Mouse (Mus musculus): ENCODE data around the gene Tmppe.
"Not testable (repeated sequence)": the region's sequence is repeated elsewhere in the genome, so short reads cannot be mapped to it uniquely, and the experiment has no call there.

The Tmppe gene

DNA sequence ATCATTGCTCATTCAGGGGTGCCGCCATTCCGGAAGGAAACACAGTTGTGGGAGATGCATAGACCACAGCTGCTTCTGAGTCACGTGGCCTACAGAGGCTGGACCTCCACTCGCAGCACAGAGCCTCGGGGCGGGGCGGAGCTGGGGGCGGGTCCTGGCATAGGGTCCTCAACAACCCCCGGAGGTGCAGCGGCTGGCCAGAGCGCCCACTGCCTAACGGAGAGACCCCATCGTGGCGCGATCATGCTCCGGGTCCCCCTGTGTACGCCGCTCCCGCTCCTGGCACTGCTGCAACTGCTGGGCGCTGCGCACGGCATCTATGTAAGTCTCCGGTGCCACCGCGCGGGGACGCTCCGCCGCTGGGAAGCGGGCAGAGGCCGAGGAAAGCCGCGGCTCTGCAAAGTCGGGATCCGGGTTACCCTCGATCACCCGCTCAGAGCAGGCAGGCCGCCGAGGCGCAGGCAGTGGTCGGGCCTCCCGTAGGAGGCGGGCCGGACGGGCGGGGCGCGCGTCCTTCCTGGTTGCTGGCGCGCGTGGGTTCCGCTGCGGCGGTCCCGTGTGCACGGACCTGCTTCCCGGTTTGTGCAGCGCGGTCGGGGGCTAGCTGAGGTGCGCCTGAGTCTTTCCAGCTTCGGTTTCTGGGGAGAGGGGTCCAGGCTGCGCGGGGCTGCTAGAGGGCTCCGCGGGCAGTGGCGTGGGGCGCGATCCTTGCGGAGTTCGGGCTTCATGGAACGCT, at the start of gene Tmppe, which contains the start of gene Glb1:
Tmppe (plus strand) TSS at position 157 of the 736 bp plus-strand sequence.
Glb1 (plus strand) TSS at position 128 of the 736 bp plus-strand sequence.
- DNase-seq, result peak; percentile 91

DNA sequence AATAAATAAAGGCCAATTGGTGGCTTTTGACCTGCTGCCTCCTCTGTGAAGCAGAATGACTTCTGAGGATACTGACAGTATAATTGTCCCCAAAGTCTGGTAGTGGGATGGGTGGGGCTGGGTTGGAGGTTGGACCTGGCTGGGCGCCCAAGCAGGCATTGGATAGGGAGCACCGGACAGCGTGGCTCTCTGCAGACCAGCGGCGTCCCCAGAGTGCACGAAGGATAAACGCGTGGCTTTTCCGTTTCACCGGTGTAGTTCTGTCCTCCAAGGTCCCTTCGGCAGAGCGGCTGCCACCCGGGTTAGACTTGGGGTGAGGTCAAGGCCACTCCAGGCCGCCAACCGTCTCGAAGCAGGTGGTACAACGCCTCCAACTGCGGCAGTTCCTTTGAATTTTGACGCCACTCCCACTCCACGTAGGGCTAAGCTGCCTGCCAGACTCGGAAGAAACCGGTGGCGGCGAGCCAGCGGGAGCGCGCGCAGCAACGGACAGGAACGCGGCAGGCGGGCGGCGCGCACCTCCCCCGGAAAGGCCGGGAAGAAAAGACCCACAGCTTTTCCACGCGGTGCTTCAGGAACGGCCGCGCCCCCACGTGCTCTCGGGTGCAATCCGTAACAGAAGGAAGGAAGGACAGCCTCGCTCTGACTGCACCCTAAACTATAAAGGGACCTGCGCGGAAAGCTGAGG, 33.0 kb upstream of the Tmppe start:
- DNase-seq, result peak; percentile 88

DNA sequence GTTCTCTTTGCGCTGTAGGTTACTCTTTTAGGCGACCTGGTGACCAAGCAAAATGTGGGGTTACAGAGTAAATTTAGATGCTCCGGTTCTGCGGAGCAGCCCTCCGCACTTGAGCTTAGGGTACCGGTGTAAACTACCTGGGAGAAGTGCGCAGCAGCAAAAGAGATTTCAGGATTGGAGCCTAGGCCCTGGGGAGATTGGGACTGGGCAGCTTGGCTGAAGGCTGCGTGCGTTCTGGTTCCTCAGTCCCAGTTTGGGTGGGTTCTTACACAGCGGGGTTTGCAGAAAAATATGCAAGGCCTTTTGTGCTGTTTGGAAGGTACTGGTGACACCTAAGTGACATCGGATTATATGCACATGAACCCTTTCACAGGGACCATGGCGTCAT, 32.4 kb upstream of the Tmppe start:
- DNase-seq, result no peak

DNA sequence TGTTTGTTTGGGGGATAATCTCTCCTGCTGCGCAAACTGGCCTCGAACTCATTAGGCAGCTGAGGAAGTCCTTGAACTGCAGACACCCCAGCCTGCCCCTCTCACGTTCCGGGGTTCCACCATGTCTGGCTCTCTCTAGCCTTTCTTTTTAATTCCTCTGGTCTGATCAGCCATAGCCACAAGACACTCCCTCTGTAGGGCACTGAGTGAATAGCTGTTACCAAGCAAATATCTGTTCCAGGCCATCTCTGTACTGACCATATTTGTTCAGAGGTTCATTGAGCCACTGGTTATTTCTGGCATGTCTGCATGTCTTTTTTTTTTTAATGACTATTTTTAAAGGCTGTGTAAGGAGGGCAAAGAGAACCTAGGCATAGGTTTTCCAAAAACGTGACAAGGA, 31.5 kb upstream of the Tmppe start:
- DNase-seq, result peak; percentile 19

DNA sequence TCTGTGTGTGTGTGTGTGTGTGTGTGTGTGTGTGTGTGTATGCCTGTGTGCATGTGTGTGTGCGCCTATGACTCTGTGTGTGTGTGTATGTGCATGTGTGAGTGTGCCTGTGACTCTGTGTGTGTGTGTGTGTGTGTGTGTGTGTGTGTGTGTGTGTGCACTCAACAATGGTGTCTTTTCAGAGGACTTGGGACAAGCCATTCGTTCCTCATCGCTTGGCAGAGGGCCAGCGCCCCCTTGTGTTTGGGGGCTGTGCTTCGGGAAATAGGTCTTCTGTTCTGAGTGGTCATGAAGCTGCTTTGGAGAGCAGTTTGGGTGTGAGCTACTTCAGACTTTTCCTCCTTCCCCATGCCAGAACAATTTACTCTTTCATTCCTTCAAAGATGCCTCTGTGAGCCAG, 29.2 kb upstream of the Tmppe start:
- DNase-seq, result peak; percentile 13

DNA sequence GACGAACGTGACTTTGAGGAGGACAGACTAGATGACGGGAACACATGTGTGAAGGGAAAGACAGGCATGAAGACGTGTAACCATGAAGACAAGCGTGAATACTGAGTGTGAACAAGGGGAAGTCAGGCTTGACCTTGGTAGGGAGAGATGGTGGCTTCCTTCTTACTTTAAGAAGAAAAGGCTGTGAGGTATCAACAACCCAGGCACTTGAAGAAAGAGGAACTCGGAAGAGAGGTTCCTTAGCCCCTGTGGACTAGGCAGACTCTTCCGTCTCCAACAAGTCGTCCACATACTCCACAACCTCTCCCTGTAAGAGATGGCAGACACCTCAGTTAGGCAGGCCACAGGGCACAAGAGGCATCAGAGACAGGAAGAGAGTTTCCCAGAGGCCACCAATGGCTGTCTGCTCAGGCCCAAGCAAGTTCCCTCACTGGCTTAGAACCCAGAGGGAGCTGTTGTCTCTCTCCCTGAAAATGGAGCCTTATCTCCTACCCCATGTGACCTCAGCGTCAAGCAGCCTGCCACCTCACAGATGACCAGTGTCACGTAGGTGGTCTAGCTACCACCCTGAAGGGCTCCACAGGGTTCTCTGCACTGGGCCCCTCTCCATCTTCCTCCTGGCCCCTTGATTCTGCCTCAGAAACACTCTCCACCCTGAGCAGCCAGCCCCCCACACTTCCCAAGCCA, 25.5 kb upstream of the Tmppe start:
- DNase-seq, result no peak

DNA sequence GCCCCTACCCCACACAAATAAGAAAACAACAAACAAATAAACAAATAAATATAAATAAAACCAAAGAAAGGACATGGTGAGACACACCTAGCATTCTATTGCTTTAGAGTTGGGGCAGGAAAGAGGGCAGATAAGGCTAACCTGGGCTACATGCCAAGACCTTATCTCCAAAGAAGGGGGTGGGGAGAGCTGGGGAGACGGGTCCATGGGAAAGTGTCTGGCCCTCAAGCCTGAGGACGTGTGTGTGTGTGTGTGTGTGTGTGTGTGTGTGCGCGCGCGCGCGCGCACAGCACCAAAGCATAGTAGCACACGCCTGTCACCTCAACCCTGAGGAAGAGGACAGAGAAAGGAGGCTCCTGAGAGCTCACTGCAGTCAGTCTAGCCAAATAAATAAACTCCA, 23.7 kb upstream of the Tmppe start:
- peak; percentile 33 for DNase-seq

DNA sequence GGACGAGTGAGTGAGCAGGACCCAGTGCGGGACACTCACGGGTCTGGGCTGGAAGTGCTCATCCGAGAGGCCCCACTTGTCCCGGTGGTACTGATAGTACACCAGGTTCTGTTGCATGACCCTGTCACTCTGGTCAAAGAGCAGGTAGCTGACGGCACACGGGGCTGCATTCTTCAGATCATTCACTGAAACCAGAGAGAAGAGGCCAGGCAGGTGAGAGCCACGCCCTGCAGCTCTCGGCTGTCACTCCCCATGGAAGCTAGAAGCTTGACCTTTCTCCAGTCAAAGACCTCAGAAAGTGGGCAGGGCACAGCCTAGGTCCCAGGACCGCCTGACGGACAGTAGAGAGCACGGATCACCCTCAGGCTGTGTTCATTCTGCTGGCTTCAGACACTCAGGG, 21.0 kb upstream of the Tmppe start:
- no peak for DNase-seq

DNA sequence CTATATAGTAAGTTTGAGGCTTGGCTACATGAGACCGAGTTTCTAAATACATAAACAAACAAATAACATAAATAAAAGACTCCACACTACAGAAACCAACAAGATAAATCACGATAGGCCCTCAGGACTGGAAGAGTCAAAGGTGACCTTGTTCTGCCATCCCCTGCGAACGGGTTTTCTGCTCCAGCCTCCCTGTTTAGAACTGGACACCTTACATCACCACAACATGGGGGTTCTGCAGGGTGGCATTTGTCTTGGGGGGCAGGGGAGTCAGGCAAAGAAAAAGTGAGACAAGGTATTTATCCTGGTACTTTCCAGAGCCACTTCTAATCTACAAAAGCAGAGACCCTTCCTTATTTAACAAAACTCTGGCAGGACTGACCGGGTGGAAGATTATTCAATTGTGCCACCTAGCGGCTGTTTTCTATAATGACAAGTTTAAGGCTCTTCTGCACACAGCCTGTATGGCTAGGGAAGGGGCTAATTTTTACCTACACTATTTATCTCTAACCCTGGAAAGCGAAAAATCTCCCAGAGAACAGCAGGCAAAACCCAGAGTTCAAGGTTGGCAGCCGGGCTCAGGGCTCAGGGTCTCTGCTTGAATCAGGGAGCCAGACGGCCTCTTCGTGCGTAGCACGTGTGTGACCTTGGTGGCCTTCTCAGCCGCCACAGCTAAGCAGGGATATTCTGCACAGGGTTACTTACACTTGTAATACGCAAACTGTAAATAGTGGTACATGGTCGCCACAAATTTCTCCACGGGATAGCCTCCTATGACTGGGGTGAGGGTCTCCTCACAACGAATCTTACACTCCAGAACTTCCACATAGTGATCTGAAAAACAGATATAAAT, 19.8 kb upstream of the Tmppe start:
- peak; percentile 51 for DNase-seq

DNA sequence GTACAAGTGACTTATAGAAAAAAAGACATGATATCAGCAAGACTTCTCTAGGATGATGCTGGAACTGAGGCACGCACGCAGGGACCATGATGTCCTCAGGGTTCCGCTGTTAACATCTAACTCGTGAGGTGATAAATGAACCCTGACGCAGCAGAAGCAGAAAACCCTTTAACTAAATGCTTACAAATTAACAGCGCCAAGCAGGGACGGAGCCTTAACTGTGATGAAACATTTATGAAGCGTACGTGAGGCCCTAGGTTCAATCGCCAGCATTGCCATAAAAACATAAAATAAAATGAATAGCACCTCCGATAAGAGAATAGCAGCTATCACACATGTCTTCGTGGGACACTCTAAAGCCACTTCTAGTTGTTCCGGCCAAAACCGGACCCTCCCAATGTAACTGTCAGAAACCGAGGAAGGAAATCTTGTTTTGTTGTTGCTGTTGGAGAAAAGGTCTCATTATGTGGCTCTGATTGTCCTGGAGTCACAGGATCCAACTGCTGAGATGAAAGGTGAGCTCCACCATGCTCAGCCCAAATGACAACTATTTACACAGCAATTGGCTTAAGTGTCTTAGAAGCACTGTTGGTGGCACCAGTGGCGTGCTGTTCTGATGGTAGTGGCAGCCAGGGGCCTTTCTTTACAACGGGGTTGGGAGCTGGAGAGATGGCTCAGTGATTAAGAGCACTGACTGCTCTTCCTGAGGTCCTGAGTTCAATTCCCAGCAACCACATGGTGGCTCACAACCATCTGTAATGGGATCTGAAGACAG, 17.8 kb upstream of the Tmppe start:
- no peak for DNase-seq

DNA sequence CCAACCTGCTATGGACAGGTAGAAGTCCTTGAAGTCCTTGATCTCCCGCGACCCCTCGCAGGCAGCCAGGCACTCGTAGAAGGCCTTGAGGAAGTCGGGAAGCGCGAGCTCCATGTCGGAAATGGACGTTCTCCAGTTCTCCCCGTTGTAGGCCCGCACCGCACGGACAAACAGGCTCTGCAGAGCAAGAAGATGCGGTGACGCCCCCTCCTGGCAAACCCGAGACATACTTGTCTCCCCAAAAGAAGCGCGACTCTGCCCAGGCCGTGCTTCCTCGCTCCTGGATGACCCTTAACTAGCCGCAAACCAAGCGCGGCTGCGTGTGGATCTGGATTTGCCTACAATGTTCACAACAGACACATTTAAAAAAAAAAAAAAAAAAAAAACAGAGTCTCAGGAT, 16.2 kb upstream of the Tmppe start:
- no peak for DNase-seq

DNA sequence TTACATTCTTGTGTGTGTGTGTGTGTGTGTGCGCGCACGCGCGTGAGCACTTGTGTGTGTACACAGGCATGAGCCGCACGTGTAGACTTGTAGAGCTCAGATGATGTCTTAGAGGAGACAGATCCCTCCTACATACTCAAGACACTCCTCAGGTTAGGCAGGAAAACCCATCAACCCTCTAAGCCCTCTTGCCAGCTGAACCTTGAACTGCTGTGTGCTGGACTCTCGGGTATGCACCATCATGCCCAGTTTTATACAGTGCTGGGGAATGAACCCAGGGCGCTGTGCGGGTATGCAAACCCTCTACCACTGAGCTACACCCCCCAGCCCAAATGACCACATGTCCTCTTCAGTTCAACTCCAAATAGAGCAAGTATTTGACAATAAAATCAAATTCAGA, 15.7 kb upstream of the Tmppe start:
- DNase-seq, result no peak

DNA sequence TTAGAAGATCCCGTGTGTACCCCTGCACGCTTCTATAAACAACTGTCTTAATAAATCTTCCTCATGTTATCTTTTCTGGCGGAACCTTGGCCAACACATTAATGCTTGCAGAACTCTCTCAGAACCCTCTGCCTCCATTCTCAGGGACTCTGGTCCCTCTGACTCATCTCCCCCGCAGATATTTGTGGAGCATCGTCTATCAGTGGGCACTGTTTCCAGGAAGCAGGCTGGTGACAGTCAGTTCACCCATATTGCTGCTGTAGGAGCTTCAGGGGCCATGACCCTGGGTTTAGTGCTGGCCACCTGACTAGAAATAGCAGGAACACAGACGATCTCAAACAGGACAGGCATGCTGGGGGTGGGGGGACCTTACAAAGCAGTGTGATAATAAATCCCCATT, 13.8 kb upstream of the Tmppe start:
- DNase-seq, result no peak

DNA sequence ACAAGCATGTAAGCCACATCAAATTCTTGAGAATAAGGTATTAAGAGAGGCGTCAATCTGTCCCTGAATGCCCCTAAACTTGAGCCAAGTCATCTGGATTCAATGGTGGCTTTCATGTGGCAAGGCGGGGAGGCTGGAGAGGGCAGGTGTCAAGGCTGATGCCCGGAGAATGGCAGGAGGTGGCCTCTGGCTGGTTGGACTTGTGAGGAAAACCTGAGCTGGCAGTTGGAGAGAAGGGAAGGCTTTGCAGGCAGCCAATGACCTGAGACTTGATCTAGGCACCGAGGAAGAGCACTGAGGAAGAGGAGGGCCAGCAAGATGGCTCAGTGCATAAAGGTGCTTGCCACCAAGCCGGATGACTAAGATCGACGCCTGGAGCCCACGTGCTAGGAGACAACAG, 12.6 kb upstream of the Tmppe start:
- no peak for DNase-seq

DNA sequence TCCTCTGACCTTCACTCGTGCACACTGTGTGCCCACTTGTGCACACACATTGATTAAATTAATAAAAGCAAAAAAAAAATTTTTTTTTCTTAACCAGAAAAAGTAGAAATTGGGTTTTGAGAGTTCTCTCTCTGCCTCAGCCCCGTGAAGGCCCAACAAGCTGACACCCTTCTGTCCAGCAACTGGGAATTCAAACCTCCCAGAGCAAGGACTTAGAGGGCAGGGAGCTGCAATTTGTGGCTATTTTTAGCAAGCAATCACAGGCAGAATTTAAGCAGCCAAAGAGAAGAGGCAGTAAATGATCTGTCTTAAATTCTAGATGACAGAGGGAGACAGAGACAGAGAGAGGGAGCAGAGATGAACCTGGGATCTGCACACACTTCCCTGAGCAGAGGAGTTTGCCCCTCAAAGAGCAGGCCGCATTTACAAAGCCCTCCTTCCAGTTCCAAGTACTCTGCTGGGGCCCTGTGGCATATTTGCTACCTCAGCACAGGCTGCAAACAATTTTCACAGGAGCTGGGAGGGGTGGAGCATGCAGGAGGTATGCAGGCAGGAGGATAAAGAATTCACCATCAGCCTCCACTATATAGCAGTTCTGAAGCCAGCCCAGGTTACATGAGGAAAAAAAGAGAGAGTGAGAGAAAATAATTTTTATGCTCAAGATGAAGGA, 12.1 kb upstream of the Tmppe start:
- no peak for DNase-seq

DNA sequence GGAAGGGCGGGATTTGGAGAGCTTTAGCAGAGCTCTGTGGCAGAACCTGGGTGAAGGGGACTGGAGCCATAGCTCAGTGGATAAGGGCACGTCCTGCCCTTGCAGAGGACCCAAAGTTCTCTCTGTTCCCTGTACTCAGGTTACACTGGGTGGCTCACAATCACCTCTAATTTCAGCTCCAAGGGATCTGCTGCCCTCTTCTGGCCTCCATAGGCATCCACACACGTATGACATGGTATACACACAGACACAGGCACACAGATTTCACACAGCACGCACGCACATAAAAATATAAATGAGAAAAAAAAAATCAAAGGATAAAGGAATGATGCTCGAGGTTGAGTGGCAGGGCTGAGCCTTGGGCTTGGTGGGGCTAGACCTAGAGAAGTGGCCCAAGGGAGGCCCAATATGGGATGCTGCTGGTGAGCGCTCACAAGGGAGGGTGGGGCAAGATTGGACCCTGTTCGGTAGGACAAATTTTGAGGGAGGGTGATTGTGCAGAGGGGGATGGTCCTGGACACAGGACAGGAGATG, 11.5 kb upstream of the Tmppe start:
- DNase-seq, result peak; percentile 24

DNA sequence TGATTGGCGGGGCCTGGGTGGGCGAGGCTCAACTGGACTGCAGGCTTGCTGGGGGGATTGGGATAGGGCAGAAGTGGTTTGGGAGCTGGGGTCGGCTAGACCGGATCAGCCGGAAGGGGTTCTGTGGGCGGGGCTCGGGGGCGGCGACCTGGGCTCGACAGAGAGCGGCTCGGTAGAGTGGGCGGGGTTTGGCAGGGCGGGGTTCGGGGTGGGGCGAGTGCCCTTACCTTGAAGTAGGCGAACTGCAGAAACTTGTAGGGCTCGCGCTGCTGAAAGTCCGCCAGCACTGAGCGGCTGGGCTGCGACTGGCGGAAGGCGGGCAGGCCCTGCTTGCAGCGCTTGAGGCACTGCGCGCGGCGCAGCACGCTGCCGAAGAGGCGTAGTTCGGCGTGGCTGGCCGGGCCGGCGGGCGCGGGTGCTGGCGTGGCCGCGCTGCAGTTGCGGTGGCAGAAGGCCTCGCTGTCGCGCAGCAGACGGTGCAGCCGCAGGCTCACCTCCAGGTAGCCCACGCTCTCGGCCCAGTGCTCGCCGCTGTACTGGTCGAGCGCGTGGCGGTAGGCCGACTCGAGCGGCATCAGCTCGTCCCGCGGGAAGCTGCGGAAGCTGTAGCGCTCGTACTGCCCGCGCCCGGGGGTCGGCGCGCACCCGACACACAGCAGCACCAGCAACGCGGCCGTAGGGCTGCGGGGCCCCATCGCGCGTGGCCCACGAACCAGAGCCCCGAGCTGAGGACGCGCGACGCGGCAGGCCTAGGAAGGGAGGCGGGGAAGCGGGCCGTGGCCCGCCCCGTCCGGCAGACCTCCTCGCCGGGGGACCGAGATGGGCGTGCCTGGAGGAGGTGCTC, 10.8 kb upstream of the Tmppe start, which contains the start of gene Crtap:
Crtap (minus strand) TSS at position 771 of the 844 bp plus-strand sequence.
- DNase-seq, result peak; percentile 77

DNA sequence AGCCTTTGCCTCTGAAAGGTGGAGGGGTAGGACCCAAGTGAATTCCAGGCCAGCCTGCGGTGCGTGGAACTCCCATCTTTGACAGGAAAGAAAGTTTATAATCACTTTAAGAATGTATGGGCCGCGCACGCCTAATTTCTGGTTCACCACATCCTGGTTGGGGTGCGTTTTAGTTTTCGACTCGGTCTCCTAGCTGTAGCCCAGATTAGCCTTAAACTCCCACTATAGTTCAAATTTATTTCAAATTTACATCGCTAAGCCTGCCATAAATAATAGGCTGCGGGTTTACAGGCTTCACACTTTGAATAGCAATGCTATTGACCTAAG, 10.2 kb upstream of the Tmppe start:
- no peak for DNase-seq

DNA sequence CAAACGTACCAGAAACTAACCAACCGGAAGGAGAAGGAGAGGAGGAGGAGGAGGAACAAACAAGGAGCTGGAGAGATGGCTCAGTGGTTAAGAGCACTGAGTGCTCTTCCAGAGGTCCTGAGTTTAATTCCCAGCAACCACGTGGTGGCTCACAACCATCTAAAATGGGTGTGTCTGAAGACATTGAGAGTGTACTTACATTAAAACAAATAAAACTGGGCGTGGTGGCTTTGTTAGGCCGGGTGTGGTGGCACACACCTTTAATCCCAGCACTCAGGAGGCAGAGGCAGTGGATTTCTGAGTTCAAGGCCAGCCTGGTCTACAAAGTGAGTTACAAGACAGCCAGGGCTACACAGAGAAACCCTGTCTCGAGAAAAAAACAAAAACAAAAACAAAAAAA, 6.8 kb upstream of the Tmppe start:
- not testable (repeated sequence) for DNase-seq

DNA sequence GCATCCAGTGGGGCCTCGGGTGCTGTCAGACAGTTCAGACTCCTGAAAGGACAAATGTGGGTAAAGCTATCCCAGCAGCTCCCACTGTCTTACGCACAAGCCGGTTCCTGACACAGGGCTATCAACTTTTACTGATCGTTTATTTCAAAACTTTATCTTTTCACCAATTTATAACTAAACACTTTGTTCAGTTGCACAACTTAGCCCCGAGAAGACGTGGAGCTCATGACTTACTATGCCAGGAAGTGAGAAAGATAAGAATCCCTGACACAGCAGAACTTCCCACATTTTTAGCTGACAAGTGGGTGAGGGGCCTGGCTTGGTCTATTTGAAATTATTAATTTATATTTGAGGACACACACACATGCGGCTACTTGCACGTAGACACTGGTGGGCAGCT, 6.2 kb upstream of the Tmppe start:
- no peak for DNase-seq
